Mouse (Mus musculus) heart, embryonic 12.5 days (tissue): Measurements from ENCODE around the gene Kras. TPM values are rescaled to one million over a fixed set of nuclear protein-coding genes. Genes with fewer than 3 reads are reported as not detected.

Experiments
- ATAC-seq: fragments of 200-750 bp; cut with Nextera tagmentation; 2 replicates; pipeline ENCODE4 v1.8.0; 2017; ENCODE audit warnings: moderate TSS enrichment, moderate library complexity; ENCODE audit not compliant: insufficient number of reproducible peaks, low FRiP score
- H3K27ac ChIP-seq: fragments of 300-500 bp; sonication (generic); 2 replicates; pipeline ENCODE4 v1.5.1; 2016; ENCODE audit warnings: mild to moderate bottlenecking, moderate library complexity; ENCODE audit not compliant: poor library complexity, severe bottlenecking
- H3K27me3 ChIP-seq: fragments of 300-500 bp; sonication (generic); replicated peaks from 2 replicates; pipeline ENCODE4 v1.6.1; 2016; ENCODE audit warnings: mild to moderate bottlenecking, moderate library complexity
- H3K36me3 ChIP-seq: fragments of 300-500 bp; sonication (generic); 2 replicates; pipeline ENCODE4 v1.6.1; 2016; ENCODE audit warnings: mild to moderate bottlenecking, moderate library complexity
- H3K4me1 ChIP-seq: fragments of 300-500 bp; sonication (generic); replicated peaks from 2 replicates; pipeline ENCODE4 v1.6.1; 2016; ENCODE audit warnings: mild to moderate bottlenecking
- H3K4me2 ChIP-seq: fragments of 300-500 bp; sonication (generic); 2 replicates; pipeline ENCODE4 v1.6.1; 2016; ENCODE audit warnings: mild to moderate bottlenecking, moderate library complexity
- H3K4me3 ChIP-seq: fragments of 300-500 bp; sonication (generic); 2 replicates; pipeline ENCODE4 v1.5.1; 2016; ENCODE audit warnings: mild to moderate bottlenecking
- H3K9ac ChIP-seq: fragments of 300-500 bp; sonication (generic); 2 replicates; pipeline ENCODE4 v1.6.1; 2016; ENCODE audit warnings: mild to moderate bottlenecking, moderate library complexity
- H3K9me3 ChIP-seq: fragments of 300-500 bp; sonication (generic); replicated peaks from 2 replicates; pipeline ENCODE4 v1.6.1; 2016; ENCODE audit warnings: mild to moderate bottlenecking, moderate library complexity
- WGBS: fragments of 180-500 bp; shearing (Covaris S2); methylation state at CpG from one replicate; pipeline ENCODE4 v1.1.7; 2016; 5-methylcytosine and 5-hydroxymethylcytosine counted together
- polyA plus RNA-seq: library from polyadenylated mRNA; unstranded; fragments of >200 nt; fragmentation: Nextera tagmentation; extraction: Ambion mirVana; gene quantifications from 2 replicates; pipeline ENCODE4 v1.2.1, GENCODE M21; 2016

Gene Kras
- polyA plus RNA-seq, 1 experiment from 2014 or later = 51.2 TPM

DNA sequence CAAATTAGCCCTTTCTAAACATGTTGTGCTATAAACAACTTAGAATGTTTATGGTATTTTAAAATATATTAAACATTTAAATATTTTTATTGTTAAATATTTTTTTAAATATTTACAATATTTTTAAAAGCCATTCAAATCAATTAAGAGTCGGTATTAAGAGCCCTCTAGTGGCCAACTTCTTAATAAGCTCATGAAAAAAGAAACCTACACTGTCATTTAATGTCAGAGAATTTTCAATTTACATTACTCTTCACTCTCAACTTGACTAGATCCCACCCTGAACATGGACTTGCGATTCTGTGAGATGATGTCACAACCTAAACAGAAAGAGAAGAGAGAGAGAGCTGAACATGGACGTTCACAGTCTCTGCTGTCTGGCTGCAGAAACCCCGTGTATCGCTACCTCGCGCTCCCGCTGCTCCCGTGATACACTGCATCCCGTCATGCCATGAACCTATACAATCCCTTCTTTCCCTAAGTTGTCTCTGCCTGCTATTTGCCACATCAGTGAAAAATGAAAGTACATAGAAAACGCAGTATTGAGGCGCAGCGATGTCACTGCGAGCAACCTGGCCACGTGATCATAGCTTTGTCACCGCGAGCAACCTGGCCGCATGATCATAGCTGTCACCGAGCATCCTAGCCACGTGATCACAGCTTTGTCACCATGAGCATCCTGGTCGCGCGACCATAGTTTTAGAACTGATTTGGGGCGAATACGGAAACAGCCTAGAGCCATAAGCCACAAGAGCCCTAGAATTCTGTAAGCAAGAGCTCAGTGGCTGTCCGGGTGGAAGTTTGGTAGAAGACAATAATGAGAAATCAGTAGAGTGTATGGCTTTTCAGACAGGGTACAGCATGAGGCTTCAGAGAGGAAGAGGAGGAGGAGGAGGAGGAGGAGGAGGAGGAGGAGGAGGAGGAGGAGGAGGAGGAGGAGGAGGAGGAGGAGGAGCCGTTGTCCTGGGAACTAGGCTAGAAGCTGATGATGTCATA, 62.6 kb downstream of the Kras start:
- 0 out of 2 replicates have a peak, but pooled peaks cover 7% of the 10 kb centered on the region for H3K27me3 ChIP-seq
- H3K9ac ChIP-seq = peak overlapping the region; percentile 37; the same call in 1 of the 2 replicates
- no peaks in the 10 kb centered on the region for H3K4me1 ChIP-seq
- ATAC-seq = no peak; the same call in 1 of the 2 replicates
- no peak overlapping the region for H3K27ac ChIP-seq
- H3K4me3 ChIP-seq = peak overlapping the region; percentile 26
- H3K4me2 ChIP-seq = peak overlapping the region; percentile 59
- H3K36me3 ChIP-seq = no peaks in the 10 kb centered on the region
- H3K9me3 ChIP-seq = no peaks in the 10 kb centered on the region
- WGBS = 62% methylated on average over 27 of the region's 27 CpGs

DNA sequence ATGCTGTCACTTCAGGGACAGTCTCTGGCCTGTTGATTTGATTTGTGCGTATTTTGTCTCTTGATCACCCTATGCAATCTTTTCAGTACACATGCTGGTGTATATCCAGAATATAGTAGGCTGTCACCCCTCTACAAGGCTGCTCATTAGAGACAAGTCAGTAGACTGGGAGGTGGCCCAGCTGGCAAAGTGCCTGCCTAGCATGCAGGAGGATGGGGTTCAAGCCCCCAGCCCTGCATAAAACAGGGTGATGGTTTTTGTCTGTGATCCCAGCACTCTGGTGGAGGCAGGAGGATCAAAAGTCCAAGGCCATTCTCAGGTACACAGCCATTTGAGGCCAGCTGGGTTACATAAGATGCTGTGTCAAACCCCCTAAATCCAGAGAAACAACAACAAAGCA, 63.9 kb downstream of the Kras start:
- H3K4me2 ChIP-seq = no peak overlapping the region
- no peak overlapping the region for H3K27ac ChIP-seq
- H3K4me3 ChIP-seq = no peak overlapping the region
- no peaks in the 10 kb centered on the region for H3K9me3 ChIP-seq
- peaks cover 11% of the 10 kb centered on the region; the same call in 1 of the 2 replicates for H3K4me1 ChIP-seq
- no peak for ATAC-seq
- 0 out of 2 replicates have a peak, but pooled peaks cover 7% of the 10 kb centered on the region for H3K27me3 ChIP-seq
- no peaks in the 10 kb centered on the region for H3K36me3 ChIP-seq
- no peak overlapping the region for H3K9ac ChIP-seq
- 97% methylated on average over 1 of the region's 1 CpGs for WGBS

DNA sequence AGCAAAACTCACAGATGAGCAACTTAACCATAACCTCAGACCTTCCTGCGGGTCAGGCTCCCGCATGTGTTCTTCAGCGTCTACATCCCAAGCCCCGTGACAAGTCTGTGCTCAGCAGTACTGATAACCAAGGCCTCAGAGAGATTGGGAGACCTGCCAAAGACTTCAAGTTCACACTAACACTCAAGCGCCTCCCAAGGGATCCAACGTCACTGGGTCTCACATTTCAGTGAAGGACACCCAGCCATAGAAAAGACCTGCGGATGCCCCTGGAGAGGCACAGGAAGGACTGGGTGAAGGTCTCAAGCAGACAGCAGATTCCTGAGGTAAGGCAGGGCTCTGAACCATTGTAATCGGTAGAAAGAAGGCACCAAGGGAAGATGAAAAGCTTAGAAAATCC, 68.0 kb downstream of the Kras start:
- Histone ChIP-seq H3K4me1 (peaks cover 11% of the 10 kb centered on the region; the same call in 1 of the 2 replicates), H3K9ac (no peak overlapping the region), H3K27me3 (peaks cover 9% of the 10 kb centered on the region; the same call in 1 of the 2 replicates), H3K4me2 (peak overlapping the region; percentile 20), H3K36me3 (no peaks in the 10 kb centered on the region), H3K9me3 (no peaks in the 10 kb centered on the region), H3K27ac (peak overlapping the region; percentile 42), H3K4me3 (no peak overlapping the region; the same call in 1 of the 2 replicates)
- peak; percentile 31; the same call in 1 of the 2 replicates for ATAC-seq
- WGBS = 22% methylated on average over 8 of the region's 8 CpGs

DNA sequence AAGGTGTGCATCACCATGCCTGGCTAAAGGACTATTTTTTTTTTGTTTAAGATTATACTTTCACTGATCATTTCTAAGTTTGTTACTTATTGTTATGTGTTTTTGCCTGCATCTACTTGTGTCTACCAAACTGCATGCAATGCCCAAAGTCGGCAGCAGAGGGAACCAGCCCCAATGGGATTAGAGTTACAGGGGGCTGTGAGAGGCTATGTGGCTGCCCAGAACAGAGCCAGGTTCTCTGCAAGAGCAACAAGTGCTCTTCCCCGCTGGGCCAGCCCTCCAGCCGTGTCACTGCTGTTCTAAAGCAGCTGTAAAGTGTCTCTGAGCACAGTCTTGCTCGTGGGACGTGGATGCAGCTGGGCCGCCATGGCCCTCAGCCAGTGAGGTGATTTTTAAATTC, 70.4 kb downstream of the Kras start:
- WGBS = 32% methylated on average over 6 of the region's 6 CpGs
- Histone ChIP-seq H3K4me1 (peaks cover 22% of the 10 kb centered on the region), H3K27me3 (peaks cover 16% of the 10 kb centered on the region; the same call in 1 of the 2 replicates), H3K36me3 (no peaks in the 10 kb centered on the region), H3K9ac (no peak overlapping the region), H3K4me3 (no peak overlapping the region), H3K4me2 (no peak overlapping the region), H3K9me3 (no peaks in the 10 kb centered on the region), H3K27ac (no peak overlapping the region)
- no peak for ATAC-seq

DNA sequence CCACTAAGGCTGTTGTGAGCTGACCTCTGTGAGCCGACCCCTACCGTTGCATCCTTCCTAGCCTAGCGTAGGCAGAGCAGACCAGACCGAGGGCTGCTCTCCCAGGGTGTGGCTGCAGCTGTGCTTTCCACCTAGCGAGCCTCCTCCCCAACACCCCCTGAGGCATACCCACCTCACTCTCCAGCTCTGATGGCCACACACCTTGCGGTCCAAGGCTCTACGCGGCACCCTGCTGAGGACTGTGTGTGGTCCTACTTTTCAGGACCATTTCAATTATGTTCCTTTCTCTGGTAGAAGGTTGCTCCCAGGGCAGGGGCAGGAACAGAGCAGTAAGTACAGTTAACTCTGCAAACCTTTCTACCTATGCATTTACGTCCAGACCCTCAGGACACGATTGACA, 73.6 kb downstream of the Kras start:
- no peak overlapping the region for H3K27ac ChIP-seq
- H3K27me3 ChIP-seq = peaks cover 16% of the 10 kb centered on the region; the same call in 1 of the 2 replicates
- no peak overlapping the region for H3K4me3 ChIP-seq
- H3K4me1 ChIP-seq = peaks cover 42% of the 10 kb centered on the region
- no peaks in the 10 kb centered on the region for H3K36me3 ChIP-seq
- H3K9me3 ChIP-seq = no peaks in the 10 kb centered on the region
- H3K4me2 ChIP-seq = no peak overlapping the region
- WGBS = 53% methylated on average over 10 of the region's 10 CpGs
- ATAC-seq = no peak
- no peak overlapping the region for H3K9ac ChIP-seq

DNA sequence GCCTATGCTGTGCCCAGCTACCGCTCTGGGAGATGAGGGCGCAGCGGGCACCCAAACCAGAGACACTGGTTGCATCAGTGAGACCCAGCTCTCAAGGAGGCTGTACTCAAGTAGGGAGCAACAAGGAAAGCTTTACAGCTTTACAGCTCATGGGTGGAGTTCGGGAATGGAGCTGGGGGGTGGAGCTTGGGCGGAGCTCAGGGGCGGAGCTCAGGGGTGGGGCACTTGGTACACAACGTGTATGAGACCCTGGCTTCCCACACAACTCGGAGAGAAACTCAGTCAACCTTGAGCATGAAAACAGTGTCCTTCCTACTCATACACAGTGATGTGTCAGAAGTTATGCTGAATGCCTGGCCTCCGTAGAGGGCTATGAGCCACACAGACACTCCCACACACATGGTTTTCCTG, 74.5 kb downstream of the Kras start:
- H3K4me2 ChIP-seq = no peak overlapping the region
- no peaks in the 10 kb centered on the region for H3K36me3 ChIP-seq
- no peak overlapping the region for H3K9ac ChIP-seq
- H3K27ac ChIP-seq = no peak overlapping the region
- peaks cover 16% of the 10 kb centered on the region; the same call in 1 of the 2 replicates for H3K27me3 ChIP-seq
- no peak overlapping the region for H3K4me3 ChIP-seq
- H3K9me3 ChIP-seq = no peaks in the 10 kb centered on the region
- 34% methylated on average over 9 of the region's 9 CpGs for WGBS
- H3K4me1 ChIP-seq = peaks cover 43% of the 10 kb centered on the region
- ATAC-seq = no peak

DNA sequence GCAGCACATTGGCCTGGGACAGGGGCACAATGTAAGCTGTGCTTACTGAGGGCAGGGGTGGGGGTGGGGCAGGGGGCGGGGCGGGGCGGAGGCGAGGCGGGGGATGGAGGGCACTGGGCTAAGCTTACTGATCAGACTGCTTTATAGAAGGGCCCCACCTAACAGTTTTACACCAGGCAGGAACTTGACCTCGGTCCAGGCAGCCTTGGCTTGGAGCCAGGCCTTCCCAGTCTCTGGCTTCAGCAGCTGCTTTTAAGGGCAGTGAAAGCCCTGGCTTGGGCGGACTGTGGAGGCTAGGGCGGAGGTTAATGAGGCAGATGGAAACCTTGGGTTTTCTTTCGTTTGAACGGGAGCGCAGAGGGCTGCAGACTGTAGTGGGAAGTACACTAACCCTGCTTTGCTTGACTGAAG, 76.3 kb downstream of the Kras start:
- peak; percentile 81 for ATAC-seq
- Histone ChIP-seq H3K4me3 (no peak overlapping the region), H3K27ac (peak overlapping the region; percentile 69), H3K27me3 (peaks cover 21% of the 10 kb centered on the region; the same call in 1 of the 2 replicates), H3K9ac (no peak overlapping the region), H3K4me2 (peak overlapping the region; percentile 39), H3K9me3 (no peaks in the 10 kb centered on the region), H3K36me3 (no peaks in the 10 kb centered on the region), H3K4me1 (peaks cover 43% of the 10 kb centered on the region)
- WGBS = 4% methylated on average over 11 of the region's 11 CpGs

DNA sequence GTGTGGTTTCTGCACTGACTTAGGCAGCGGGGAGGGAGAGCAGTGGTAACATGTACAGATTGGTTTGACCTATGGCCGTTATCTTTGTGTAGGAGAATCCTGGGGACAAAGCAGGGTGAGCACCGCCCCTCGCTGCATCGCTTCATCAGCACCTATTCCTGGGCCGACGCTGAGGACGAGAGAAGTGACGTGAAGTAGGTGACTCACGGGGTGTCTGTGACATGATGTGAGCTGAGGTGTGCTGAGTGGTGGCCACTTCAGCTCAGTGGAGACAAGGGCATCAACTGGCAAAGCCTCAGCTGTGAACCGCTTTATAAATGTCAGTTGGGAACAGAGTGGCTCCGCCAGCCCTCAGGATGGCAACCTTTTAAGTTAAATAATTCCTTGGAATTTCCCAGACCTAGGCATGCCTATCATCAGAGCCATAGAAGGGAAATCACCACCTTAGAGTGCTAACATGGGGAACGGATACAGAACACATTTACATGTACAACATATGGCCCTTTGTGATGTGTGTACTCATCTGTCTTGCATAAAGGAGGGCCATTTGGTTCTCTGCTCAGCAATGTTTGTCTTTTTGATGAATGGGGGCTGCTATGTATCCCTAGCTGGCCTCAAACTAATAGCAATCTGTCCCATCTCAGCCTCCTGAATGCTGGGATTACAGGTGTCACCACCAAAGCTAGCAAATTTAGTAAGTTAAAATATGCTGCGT, 78.0 kb downstream of the Kras start:
- H3K36me3 ChIP-seq = no peaks in the 10 kb centered on the region
- WGBS = 43% methylated on average over 14 of the region's 14 CpGs
- peak overlapping the region; percentile 14; the same call in 1 of the 2 replicates for H3K27ac ChIP-seq
- peak overlapping the region; percentile 54 for H3K4me2 ChIP-seq
- peaks cover 13% of the 10 kb centered on the region; the same call in 1 of the 2 replicates for H3K27me3 ChIP-seq
- peaks cover 43% of the 10 kb centered on the region for H3K4me1 ChIP-seq
- no peaks in the 10 kb centered on the region for H3K9me3 ChIP-seq
- peak; percentile 63; the same call in 1 of the 2 replicates for ATAC-seq
- no peak overlapping the region for H3K9ac ChIP-seq
- no peak overlapping the region for H3K4me3 ChIP-seq

Other genes with a start within 250 kb of the Kras start
- gene Bcat1, start 174.1 kb downstream of the Kras start, polyA plus RNA-seq = 11.1 and 11.2 TPM in 2 replicates
- gene Lrmp, start 134.6 kb downstream of the Kras start, polyA plus RNA-seq = 2.3 and 2.7 TPM in 2 replicates
- gene Casc1, start 39.2 kb downstream of the Kras start, polyA plus RNA-seq = 0.22 and 0.35 TPM in 2 replicates
- gene Etfrf1, start 39.1 kb downstream of the Kras start, polyA plus RNA-seq = 58.3 and 60.0 TPM in 2 replicates